Mouse (Mus musculus) ovary, postnatal 10 days (tissue): ENCODE results near the gene Klhl36.
A peak's percentile ranks its signal among the peaks of the same experiment; 100 is the strongest.
"Not testable (repeated sequence)": the region's sequence is repeated elsewhere in the genome, so short reads cannot be mapped to it uniquely, and the experiment has no call there.

Experiments
- DNase-seq: peaks from one replicate; pipeline ENCODE4 v3.0.0; 2022; ENCODE audit warnings: low spot score

Klhl36 gene

DNA sequence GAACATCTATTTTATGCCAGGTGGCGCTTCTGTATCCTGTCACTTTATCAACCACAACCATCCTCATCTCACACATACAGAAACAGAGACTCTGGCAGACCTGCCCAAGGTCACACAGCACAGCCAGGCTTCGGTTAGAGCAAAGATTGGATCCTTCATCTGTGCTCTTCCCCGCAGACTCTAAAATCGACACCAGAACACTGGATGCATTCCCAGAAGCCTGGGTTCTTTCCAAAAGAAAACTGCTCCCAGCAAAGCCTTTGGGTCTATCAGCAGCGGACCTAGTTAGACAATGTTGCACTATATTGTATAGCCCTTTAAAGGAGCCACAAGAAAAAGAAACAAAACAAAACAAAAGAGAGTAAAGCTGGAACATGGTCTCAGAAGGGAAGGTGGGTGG lies 26.8 kb upstream of the Klhl36 start:
- DNase-seq = no peak

DNA sequence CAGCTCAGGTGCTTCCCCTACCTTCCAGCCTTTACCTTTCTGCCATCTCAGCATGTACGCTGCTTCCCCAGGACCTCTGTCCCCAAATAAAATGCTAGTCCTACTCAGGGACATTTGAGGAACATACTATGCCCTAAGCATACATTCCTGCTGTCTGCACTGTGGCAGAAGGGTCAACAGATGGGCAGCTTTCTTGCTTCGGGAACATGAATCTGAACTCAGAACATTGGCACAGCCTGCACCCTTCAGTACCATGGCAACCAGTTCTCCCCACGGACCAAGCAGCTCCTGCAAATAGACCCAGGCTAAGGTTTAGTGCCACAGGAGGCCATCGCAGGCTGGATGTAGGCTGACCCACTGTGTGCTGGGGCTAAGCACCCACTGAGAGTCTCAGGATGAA lies 25.2 kb upstream of the Klhl36 start:
- DNase-seq = no peak

DNA sequence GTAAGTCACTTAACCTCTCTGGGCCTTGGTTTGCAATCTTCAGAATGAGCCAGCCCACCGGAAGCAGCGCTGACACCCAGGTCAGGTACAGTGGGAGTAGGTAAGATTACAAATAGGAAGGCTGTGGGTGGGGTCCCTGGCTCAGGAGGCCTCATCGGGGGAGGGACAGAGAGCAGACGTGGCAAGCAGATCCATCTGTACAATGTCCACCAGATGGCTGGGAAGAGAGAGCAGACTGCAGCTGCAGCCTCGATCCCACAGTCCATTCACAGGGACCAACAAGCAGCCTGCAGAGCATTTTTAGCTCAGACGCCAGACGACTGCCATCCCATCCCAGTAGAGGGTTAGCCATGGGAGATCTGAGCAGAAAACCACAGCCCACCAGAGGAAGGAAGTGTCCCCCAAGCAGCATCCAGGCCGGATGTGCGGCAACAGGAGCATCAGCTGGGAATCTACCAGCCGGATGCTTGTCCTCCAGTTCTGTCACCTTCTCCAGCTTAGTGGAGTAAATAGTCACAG lies 24.5 kb upstream of the Klhl36 start:
- no peak for DNase-seq

DNA sequence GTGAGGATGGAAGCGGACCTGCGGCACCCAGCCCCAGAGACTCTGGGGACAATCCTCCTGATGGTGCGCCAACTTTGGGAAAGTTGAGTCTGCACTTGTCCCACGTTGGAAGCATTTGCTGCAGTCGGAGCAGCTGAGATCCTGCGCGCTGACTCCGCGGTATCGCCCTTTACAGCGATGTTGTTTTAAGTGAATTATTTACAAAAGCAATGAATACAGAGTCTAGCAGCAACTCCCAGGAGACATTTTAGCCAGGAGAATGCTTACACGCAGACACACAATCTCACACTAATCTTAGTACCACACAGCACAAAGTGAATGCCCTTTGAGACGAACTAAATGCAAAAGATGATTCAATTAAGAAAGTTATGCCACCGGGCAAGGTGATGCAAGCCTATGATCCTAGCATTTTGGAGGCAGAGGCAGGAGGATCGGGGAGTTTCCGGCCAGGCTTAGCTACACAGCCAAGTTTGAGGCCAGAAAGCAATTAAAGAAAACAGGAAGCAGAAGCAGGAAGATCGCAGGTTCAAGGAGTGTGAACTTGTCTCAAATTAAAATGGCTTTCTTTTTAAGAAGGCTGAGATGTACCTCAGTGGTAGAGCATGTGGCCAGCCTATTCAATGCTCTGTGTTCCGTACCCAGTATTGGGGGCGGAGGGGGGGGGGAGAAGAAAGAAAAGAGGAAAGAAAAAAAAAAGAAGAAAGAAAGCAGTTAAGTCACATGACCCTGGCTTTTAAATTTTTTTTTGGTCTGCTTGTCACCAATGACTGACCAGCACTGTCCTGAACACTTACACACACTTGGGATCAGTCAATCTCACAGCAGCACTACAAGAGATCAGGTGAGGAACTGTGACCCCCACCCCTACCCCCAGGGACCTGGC lies 23.7 kb upstream of the Klhl36 start:
- no peak for DNase-seq

DNA sequence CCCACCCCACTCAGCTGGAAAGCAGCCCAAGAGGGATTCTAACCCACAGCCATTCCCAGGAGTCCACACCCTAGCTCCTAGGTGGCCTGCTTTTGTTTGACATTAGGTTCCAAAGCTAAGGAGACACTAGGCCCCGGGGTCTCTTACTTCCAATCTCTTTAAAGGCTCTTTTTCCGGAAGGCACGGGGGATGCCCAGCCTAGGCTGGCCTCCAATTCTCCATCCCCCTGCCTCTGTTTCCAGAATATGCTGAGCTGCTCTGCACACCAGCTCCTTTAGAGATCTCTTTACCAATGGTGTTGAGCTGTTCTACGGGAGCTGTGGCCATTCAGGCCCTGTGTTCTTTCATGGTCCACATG lies 23.1 kb upstream of the Klhl36 start:
- DNase-seq = no peak

DNA sequence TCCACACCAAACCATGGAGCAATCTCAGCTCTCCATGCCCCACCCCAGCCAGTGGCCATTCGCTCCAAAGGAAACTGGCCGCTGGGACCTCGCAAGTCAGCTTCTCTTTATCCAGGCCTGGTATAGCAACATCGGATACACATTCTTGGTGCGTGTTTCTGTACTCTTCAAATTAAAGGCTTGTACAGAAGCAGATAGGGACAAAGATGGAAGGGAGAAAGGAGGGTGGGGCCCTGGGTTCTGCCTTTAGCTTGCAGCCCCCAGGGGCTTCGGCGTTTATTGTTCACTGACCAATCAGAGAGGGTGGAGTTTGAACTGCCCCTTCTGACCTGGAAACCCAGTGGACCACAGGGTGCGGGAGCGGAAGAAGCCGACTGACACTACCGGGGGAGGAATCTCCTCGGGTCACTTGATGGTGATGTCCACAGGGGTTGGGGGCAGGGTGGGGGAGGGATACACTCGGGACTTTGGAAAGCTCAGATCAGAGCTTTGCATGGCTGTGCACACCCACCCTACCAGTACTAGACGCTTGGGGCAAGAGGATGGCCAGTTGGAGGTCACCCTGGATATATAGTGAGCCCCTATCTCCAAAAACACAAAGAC lies 22.5 kb upstream of the Klhl36 start:
- DNase-seq = no peak

DNA sequence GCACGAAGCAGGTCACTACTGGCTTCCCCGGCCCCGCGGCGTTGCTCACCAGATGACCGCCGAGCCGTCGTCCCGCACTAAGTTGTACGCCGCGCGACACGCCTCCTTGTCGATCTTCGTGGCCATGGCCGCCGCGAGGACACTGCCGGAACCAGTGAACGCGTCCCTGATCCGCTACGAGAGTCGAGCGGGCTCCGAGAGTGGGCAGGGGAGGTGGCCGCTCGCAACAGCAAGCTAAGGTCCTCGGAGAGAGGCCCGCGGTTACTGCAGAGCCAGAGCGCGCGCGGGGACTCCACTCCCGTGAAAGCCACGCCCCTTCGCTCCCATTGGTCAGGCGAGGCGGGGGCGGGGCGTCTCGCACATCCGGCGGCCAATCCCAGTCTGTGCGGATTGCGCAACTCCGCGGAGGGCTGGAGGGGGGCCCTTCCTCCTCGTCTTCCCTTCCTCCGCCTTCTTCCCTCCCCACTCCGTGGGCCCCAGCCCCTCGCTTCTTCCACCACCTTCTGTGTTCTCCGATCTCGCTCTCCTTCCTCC lies 21.7 kb upstream of the Klhl36 start, which contains the start of gene Cotl1:
TSS of gene Cotl1 (minus strand) at position 270 of the 534 bp plus-strand sequence.
- peak; percentile 94 for DNase-seq

DNA sequence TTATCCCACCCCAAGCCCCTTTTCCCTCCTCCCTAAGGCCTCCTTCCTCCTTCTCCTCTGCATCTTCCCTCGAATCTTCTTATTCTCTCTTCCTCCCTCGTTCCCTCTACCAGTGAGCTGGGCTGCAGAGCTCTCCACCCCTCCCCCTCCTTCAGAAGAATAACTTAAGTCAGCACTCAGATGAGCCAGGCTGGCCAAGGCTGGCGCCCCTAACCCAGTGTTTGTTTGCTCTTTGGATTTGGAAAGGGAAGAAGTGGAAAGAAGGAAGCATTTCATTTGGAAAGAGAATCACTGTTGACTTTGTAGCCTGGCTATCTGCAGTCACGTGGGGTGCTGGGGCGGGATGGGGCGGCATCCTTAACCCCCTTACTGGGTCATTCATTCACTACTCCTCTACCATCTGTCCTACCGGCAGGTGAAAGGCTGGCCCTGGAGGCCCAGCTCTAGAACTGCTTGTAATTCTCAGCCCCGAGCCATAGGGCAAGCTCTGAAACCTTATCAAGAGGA lies 21.1 kb upstream of the Klhl36 start:
- no peak for DNase-seq

DNA sequence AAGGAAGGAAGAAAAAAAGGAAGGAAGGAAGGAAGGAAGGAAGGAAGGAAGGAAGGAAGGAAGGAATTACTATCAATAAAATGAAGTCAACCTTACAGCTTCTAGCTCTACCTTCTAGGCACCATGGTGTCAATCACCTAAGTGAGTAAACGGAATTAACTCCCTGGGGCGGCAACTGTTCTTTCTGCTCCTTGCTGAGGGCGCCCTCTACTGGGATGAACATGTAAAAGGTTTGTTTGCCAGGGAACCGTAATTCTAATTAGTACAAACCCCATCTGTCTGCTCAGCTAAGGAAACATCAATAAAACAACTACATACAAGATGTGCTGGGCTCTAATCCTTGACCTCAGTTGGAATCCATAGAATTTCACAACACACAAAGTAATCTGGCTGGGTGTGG lies 18.6 kb upstream of the Klhl36 start:
- no peak for DNase-seq

DNA sequence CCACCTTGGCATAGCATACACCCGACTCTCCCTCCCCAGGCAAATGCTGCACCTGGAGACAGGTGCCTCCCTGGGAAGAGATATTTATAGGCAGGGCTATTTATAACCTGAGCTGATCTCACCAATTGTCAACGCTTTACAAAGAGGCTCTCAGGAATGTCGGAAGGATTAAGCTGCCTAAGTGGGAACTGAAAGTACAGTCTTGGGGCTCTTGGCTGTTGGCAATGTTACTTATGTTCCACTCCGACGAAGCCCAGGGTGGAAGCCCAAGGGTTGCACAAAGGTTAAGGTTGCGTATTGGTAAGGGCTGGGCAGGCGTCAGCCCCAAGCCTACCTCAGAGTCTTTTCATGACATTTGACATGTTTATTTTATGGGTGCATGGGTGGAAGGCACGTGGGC lies 17.5 kb upstream of the Klhl36 start:
- DNase-seq = no peak

DNA sequence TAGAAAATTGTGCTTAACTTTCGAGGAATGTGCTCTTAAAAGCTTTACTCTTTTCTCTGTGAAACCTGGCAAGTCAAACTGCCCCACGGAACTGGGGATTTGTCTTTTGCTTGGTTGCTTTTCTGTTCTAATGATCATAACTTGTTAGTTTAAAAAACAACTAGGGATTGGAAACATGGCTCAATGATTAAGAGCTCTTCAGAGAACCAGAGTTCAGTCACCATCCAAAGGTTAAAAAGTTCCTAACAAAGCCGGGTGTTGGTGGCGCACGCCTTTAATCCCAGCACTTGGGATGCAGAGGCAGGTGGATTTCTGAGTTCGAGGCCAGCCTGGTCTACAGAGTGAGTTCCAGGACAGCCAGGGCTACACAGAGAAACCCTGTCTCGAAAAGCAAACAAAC lies 16.3 kb upstream of the Klhl36 start:
- not testable (repeated sequence) for DNase-seq

DNA sequence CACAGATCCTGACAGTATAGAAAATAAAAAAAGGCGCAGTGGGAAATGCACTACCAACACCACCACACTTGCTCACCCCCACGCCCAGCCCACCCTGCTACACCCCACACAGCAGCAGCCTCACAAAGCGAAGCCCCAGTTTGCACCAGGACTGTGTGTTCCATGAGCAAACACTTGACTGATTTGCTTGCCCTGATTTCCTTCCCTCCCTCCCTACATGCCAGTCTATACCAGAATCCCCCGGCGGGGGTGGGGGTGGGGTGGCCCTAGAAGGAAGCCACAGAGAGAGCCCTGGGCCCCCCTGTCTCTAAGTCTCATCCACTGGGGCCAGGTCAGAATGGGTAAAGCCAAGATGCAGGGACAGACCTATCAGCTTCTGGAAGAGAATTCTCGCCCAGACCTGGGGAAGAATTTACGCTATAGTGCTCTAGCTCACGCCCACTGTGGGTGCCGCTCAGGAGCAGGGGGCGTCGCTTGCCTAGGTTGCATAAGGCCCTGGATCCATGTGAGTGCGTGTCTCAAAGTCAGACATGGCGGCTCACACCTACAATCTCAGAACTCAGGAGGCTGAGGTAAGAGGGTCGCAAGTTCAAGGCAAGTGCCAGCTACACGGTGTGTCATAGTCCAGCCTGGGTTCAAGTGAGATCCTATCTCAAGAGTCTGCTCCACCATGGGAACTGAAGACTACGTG lies 14.7 kb upstream of the Klhl36 start:
- no peak for DNase-seq

DNA sequence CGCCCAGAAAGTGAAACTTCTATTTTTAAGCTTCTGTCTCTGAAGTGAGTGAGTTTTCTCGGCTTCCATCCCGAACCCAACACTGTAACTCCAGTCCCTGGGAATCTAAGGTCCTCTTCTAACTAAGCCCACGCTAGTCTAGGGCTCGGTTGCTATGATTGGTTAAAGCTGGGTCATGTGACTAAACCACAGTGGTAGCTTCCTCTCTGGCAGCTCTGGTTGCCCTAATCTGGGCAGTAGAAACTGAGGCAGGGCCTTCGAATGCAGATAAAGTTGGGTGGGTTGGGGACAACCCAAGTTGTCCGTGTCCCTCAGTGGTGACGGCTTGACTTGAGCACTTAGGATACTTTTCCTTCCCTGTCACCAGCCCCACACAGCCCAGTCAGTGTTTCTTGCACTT lies 8.5 kb upstream of the Klhl36 start:
- no peak for DNase-seq

DNA sequence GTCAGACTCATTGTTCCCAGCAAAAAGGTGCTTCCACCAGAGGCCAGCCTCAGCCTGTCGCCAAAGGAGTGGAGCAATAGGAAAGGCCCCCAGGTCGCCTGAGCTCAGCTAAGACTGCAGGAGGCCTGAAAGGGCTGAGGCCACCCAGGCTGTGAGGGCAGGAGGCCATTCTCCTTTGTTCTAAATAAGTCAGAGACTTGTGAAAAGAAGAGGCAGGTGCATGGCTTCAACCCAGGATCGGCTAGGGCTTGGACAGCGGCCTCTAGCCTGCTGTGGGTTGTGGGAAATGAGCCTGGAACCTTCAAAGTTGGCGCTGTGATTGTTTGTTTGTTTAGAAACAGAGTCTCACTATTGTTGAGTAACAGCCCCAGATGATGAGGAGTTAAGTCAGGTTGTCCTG lies 8.0 kb upstream of the Klhl36 start:
- no peak for DNase-seq

DNA sequence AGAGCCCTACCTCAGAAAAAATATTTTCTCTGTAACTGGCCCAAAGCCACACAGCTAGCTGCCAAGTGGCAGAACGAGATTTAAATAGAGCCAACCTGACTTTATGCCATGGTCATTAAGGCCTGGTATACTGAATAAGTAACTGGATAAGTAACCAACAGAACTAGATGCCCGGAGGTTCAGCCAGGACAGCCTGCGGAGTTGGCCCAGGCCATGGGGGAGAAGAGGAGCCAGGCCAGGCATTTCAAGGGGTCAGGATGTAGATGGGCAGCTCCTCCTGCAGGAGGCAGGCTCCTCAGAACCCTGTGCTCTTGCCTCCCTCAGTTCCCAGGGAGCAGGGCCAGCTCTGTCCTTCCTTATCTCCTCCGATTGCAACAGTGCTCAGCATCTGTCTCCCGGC lies 6.4 kb upstream of the Klhl36 start:
- no peak for DNase-seq

DNA sequence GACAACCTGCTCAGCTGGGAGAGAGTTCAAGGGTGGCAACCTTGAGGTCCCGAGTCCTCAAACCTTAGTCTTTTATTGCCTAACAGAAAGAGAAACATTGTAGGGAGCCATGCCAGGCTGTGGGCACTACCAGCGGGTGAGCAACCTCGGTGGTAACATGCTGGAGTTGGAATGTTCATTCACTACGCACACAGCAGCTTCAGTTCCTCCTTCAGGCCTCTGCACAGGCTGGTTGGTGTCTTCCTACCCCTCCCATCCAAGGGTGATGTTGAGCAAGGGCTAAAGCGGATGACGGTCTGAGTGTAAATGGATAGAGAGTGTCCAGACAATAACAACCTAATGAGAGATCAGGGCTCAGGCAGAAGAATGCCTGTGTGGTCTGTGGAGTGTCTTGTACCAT lies 4.3 kb upstream of the Klhl36 start:
- no peak for DNase-seq

DNA sequence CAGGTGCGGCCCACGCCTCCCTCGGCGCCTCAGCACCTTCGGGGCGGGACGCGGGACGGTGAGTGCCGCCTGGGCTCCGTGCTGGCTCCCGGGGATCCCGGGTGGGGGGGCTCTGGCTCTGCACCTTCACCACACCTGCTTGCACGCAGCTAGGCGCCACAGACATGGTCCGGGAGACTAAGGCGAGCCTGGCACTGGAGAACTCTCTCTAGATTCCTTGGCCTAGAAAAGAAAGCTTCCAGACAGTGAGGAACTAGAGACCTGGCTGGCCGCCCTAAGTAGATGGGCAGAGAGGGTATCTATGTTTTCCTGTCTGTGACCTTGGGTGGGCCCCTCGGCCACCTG lies 296 bp downstream of the Klhl36 start:
- DNase-seq = no peak

DNA sequence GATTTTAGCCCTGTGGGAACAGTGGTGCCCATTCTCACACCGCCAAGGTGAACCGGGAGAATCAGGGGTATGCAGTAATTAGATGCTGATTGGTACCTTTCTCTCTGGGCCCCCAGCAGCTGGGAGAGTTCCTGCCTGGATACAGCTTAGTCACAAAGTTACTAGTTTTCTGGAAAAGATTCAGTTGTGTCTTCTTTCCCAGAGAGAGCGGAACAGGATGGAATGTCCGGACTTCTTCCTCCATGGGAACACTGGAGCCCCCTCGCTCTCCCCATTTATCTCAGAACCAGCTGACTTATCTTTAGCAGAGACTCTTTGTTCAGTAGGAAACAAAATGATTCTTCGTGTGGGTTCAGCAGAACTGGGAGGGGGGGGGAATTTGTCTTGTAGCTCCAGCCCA lies 683 bp downstream of the Klhl36 start:
- DNase-seq = no peak

DNA sequence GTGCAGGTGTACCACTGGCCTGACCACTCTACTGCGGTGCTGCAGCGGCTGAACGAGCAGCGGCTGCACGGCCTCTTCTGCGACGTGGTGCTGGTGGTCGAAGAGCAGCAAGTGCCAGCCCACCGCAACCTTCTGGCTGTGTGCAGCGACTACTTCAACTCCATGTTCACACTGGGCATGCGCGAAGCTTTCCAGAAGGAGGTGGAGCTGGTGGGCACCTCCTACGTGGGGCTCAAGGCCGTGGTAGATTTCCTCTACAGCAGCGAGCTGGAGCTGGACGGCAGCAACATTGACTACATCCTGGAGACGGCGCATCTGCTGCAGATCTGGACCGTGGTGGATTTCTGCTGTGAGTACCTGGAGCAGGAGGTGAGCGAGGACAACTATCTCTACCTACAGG lies 7.5 kb downstream of the Klhl36 start:
- no peak for DNase-seq

DNA sequence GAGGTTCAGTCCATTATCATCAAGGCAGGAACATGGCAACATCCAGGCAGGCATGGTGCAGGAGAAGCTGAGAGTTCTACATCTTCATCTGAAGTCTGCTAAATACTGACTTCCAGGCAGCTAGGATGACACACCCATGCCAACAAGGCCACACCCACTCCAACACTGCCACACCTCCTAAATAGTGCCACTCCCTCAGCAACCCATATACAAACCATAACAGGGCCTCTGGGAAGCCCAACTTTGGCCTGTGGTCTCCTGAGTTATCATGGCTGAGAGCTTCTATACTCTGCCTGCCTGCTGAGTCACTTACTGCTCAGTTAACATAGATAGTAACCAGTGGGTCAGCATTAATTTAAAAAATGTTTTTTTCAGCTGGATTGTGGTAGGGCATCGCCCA lies 11.1 kb downstream of the Klhl36 start:
- no peak for DNase-seq

DNA sequence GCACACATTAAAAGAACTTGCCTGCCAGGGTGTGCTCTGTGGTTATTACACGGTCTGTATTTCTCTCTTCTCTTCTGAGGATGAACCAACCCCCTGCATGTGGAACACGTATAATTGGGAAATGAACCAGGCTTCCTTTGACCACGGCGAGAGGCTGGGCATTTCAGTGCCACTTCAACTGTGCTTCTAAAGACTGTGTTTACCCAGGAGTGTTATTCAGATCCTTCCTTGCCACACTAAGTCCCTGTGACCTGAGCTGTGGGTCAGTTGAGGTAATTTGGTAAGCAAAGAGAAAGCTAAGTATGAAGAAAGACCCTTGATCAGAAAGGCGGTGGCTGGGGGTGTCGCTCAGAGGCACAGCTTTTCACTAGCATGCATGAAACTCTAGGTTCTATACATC lies 19.2 kb downstream of the Klhl36 start:
- no peak for DNase-seq

DNA sequence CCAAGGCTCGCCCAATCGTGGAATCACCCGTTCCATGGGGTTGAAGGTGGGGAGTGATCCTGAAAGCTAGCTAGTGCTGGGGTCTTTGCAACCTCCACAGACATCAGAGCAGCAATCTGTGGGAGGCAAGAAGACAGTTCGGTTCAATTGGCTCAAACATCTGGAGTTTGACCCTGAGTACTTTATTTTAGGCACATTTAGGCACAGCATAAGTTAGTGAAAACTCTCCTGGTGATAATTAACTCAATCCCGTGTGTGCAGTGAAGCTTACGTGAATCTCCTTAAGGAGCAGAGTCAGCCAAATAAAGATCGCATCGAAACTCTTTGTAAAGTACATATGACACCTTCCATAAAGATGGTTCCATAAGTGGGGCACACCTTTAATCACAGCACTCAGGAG lies 19.9 kb downstream of the Klhl36 start:
- DNase-seq = no peak

DNA sequence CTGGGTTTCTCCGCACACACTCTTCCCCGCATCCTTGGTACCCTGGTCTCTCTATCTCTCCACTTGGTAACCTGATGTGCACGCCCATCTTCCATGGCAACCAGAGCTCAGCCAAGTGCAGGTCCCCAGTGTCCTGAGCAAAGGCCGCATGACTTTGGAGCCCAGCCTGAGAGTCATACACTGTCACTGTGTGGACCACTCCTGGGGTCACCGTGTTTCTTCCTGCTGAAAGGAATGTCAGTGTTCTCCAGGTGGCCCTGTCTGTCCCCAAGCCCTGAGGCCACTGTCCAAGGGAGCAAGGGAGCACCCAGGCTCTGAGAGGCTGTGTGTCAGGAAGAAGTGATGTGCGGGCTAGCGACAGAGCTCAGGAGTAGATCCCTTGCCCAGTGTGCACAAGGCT lies 21.2 kb downstream of the Klhl36 start:
- DNase-seq = no peak
